Mouse (Mus musculus): ENCODE measurements at regions not wholly inside any gene's neighbourhood (a gene's known extent, or its start where the extent isn't known, plus 50 kb on each side); places are given as distances from the start of the nearest gene placed in this dataset.

- no peak for DNase-seq
These were observed 69.1 kb upstream of the Rad23b start for GRCm38 (mm10) chr4:55280706-55281105.

DNA sequence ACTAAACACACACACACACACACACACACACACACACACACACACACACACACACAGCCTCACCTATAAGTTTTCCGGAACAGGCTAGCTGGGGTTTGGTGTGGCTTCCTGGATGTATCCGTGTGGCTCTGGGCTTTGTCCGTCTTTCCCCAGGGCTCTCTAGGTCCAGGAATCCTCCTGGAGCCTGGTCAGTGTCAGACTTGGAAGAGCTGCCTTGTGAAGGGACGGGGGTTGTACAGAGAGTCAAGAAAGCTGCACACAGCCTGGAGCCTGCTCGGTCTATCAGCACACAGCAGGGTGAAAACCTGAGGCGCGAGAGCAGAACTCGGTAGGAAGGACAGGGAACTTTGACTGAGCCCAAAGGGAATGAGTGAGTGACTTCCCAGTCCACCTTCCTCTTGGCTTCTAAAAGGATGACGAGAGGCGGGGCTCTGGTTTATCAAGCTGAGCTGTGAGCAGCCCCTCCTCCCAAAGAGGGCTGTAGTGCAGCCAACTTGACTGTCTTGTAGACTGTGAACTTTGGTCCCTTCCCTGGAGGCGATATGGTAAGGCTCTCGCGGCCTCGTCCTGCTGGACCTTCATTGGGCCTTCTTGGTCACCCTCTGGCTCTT, 68.3 kb upstream of the Rad23b start:
- no peak for DNase-seq

DNA sequence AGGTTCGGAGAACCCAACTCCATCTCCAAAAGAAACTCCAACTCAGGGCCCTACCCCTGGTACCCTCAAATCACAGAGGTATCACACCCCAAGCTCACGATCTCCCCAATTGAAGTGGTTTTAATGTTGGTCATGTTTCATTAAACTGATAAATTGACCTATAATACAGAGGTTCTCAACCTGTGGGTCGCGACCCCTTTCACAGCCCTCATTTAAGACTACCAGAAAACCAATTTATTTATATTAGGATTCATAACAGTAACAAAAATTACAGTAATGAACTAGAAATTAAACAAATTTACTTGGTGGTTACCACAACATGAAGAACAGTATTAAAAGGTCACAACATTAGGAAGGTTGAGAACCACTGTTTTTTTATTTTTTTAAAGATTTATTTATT, 67.4 kb upstream of the Rad23b start:
- DNase-seq = no peak

DNA sequence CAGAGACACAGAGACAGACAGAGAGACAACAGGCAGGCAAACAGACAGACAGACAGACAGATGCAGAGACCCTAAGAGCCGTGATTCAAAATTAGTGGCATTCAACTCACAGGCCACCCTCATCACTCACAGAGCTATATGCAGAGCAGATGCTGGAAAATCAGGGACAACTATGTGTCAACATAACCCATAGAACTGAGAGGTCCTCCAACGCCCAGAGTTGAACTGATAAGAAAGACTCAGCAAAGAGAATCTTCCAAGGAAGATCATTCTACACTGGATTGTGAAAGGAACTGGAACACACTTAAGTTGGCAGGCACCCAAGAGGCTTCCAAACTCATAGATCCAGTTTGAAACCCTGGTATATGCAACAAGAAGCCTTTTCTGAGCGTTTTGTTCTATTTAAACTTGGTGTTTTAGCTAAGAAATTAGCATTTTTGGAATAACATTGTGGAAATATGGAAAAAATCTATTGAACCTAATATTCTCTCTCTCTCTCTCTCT, 65.1 kb upstream of the Rad23b start:
- no peak for DNase-seq

- DNase-seq = peak; percentile 86
These were observed 64.2 kb upstream of the Rad23b start for GRCm38 (mm10) chr4:55285641-55286040.

DNA sequence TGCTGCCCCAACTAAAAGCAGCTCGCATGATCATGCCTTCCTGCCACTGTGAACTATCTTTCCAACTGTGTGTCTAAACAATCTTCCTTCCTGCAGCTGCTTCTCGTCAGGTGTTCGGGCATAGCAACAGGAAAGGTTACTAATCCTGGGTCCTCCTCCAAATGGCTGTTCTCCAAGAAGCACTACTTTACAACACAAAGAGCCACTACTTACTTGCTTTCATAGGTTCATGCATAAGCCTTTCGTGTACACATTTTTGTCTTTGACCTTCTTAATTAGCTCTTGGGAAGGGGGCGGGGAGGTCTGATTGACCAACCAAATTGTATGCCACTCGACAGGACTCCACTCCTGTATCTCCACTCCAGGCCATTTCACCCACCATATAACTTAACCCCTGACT, 61.4 kb upstream of the Rad23b start:
- DNase-seq = peak; percentile 60

DNA sequence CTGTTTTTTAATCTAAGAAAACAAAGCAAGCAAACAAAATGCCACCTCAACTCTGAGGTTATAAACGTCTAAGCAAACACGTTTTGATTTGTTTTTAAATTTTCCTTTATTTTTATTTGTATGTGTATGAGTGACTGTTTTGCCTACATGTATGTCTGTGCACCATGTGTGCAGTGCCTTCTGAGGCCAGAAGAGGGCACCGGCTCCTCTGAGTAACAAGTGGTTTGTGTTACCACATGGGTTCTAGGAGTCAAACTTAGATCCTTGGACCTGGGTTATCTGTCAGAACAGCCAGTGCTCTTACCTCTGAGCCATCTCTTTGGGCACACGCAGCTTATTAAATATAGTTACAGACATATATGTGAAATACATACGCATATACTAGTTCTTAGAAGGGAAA, 57.6 kb upstream of the Rad23b start:
- DNase-seq = peak; percentile 66

DNA sequence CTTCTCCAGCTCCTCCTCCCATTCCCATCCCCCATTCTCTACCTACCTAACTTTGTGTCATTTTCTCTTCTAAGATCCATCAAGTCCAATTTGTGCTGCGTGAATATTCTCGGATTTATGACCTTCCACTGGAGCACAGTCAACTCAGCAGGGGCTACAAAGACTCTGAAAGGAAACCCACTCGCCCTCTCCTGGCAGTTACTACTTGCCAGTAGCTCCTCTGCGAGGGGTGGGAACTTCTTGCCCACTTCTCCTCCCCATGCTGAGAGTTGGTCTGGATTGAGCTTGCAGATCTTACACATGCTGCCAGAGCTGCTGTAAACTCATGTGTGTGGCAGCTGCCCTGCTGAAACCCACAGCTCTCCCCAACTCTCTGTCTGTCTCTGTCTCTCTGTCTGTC, 57.1 kb upstream of the Rad23b start:
- DNase-seq = peak; percentile 29

DNA sequence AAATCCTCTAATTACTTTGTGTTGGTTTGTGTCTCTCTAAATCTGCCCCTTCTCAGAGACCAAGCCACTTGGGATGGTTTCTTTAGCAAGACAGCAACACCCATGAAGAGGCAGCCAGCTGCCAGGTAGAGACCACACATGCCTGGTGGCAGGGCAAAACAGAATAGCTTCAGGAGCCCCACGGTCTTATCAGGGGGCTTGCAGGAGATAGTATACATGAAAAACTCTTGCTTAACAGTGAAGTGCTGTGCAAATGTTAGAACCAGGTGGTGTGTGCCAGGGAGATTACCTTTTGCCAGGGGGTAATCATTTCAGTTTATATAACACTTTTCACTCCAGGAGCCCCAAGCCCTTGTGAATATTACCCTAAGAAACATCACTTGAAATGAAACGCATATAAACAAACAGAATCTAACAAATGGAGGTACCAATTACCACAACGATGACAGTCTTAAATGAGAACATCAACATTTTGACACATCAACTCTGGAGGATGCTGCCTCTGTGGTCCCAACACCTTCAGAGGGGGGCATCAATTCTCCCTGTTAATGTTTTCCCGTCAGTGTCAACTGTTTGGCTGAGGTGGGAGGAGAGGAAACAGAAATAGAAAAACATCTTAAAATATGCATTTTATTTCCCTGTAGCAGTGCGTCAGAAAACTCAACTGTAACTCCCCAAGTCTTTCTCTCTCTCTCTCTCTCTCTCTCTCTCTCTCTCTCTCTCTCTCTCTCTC, 56.3 kb upstream of the Rad23b start:
- peak; percentile 52 for DNase-seq

GRCm38 (mm10) chr4:55294255-55294687, 55.6 kb upstream of the Rad23b start:
- DNase-seq = peak; percentile 62

GRCm38 (mm10) chr4:55297841-55298240, 52.0 kb upstream of the Rad23b start:
- DNase-seq = peak; percentile 58

Measured in heart, adult 11 months (tissue).